ENCODE assay signal across 13 mouse cellular contexts in genomic region chr10:78127931-78128330, GRCm38 (mm10).
"Had no signal": no experiment of that assay in that cellular context is flagged by ENCODE, and none has a peak within 500 bp of the region (broad histone marks: within the 10 kb centered on the region; RNA-seq: fewer than 3 reads in every experiment).

No protein-coding gene starts in this region.

- H3K9ac ChIP-seq: liver, embryonic 12.5 days; lung, embryonic 15.5 days; midbrain, embryonic 12.5 days; neural tube, embryonic 13.5 days had no signal

- H3K9me3 ChIP-seq: liver, embryonic 12.5 days; lung, embryonic 15.5 days; midbrain, embryonic 12.5 days; neural tube, embryonic 13.5 days had no signal

- H3K4me2 ChIP-seq: liver, embryonic 12.5 days; lung, embryonic 15.5 days; midbrain, embryonic 12.5 days; neural tube, embryonic 13.5 days had no signal

- ATAC-seq: inflammation-experienced regulatory T-cells, adult 6 months; liver, embryonic 12.5 days; midbrain, embryonic 16.5 days had no signal

- H3K27ac ChIP-seq: liver, embryonic 12.5 days; lung, embryonic 15.5 days; macrophage; midbrain, embryonic 12.5 days; neural tube, embryonic 13.5 days had no signal

- DNase-seq: left cerebral cortex, postnatal 4 days; lung, postnatal 14 days; retina, postnatal 1 day; right cerebral cortex, postnatal 4 days; spleen, adult 18-20 months; thymus, postnatal 36 days had no signal

- H3K36me3 ChIP-seq: liver, embryonic 12.5 days; lung, embryonic 15.5 days; midbrain, embryonic 12.5 days; neural tube, embryonic 13.5 days had no signal

- H3K27me3 ChIP-seq: lung, embryonic 15.5 days; neural tube, embryonic 13.5 days had no signal

- H3K4me3 ChIP-seq: liver, embryonic 12.5 days; lung, embryonic 15.5 days; midbrain, embryonic 12.5 days; neural tube, embryonic 13.5 days had no signal

- H3K4me1 ChIP-seq: midbrain, embryonic 12.5 days; neural tube, embryonic 13.5 days had no signal
